Mouse (Mus musculus): ENCODE data around the gene Dars. TPM values are rescaled to one million over a fixed set of nuclear protein-coding genes. Genes with fewer than 3 reads are reported as not detected.
"Not testable (repeated sequence)": the region's sequence is repeated elsewhere in the genome, so short reads cannot be mapped to it uniquely, and the experiment has no call there.

Gene Dars
- polyA plus RNA-seq, 1 experiment: 7.6 TPM

DNA sequence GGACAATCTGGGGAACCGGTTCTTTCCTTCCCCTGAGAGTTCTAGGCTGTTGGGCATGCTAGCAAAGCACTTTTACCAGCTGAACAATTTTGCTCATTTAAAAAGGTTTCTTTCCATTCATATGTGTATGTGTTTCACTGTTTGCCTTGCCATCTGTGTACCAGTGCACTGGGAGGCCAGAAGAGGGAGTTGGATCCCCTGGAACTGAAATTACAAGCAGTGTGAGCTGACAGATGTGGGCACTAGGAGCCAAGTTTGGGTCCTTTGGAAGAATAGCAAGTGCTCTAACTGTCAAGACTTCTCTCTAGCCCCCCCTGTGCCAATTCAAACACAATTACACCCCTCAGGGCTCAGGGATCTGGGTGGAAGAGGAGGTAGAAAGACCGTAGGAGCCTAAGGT lies 92.4 kb downstream of the Dars start:
- TF ChIP-seq CTCF (IDR thresholded peaks at IDR 0.05; ENCODE audit: extremely low read depth, insufficient read depth, insufficient read length, insufficient replicate concordance) (no peak), POLR2A (IDR thresholded peaks at IDR 0.05; ENCODE audit: low read depth, low read length) (no peak)
- H3K27ac ChIP-seq (ENCODE audit: insufficient read depth, low read length): no peak overlapping the region
- WGBS: 89% methylated on average over 2 of the region's 2 CpGs

GRCm38 (mm10) chr1:128323026-128323643 lies 94.0 kb downstream of the Dars start:
- no peaks in the 10 kb centered on the region for H3K4me1 ChIP-seq (ENCODE audit: control insufficient read depth, insufficient read depth, insufficient read length)
- DNase-seq (ENCODE audit: low read depth in 1 of 2, low spot score in 2 of 2): no peak
- no peaks in the 10 kb centered on the region for H3K27me3 ChIP-seq (ENCODE audit: control insufficient read depth, insufficient read depth, low read length)
- no peaks in the 10 kb centered on the region for H3K36me3 ChIP-seq (ENCODE audit: control insufficient read depth, insufficient read depth, low read length)
- TF ChIP-seq CTCF (IDR thresholded peaks at IDR 0.05; ENCODE audit: extremely low read depth, insufficient read depth, insufficient read length, insufficient replicate concordance): no peak
- TF ChIP-seq POLR2A (IDR thresholded peaks at IDR 0.05; ENCODE audit: low read depth, low read length): no peak
- 65% methylated on average over 8 of the region's 8 CpGs for WGBS
- H3K4me3 ChIP-seq (ENCODE audit: extremely low read depth, insufficient read depth, insufficient read length): no peak overlapping the region
- H3K27ac ChIP-seq (ENCODE audit: insufficient read depth, low read length): no peak overlapping the region

More for the DNA sequence above, 92.4 kb downstream of the Dars start:
- no peak for DNase-seq (ENCODE audit: low read depth in 1 of 2, low spot score in 2 of 2)
- H3K4me1 ChIP-seq (ENCODE audit: control insufficient read depth, insufficient read depth, insufficient read length): no peaks in the 10 kb centered on the region
- H3K4me3 ChIP-seq (ENCODE audit: extremely low read depth, insufficient read depth, insufficient read length): no peak overlapping the region
- H3K36me3 ChIP-seq (ENCODE audit: control insufficient read depth, insufficient read depth, low read length): peaks cover 2% of the 10 kb centered on the region; the same call in 1 of the 2 replicates
- no peaks in the 10 kb centered on the region for H3K27me3 ChIP-seq (ENCODE audit: control insufficient read depth, insufficient read depth, low read length)

DNA sequence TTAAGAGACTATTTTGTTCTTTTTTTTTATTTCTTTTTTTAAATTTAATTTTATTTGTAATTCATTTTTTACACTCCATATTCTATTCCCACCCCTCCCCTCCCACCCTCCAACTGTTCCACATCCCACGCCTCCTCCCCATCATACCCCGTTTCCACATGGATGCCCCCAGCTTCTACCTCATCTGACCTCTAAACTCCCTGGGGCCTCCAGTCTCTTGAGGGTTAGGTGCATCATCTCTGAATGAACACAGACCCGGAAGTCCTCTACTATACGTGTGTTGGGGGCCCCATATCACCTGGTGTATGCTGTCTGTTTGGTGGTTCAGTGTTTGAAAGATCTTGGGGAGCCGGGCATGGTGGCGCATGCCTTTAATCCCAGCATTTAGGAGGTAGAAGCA lies 97.9 kb downstream of the Dars start:
- DNase-seq (ENCODE audit: low read depth in 1 of 2, low spot score in 2 of 2): not testable (repeated sequence)

GRCm38 (mm10) chr1:128314665-128315064 lies 102.5 kb downstream of the Dars start:
- no peak for TF ChIP-seq POLR2A (IDR thresholded peaks at IDR 0.05; ENCODE audit: low read depth, low read length)
- no peak for TF ChIP-seq CTCF (IDR thresholded peaks at IDR 0.05; ENCODE audit: extremely low read depth, insufficient read depth, insufficient read length, insufficient replicate concordance)
- H3K4me1 ChIP-seq (ENCODE audit: control insufficient read depth, insufficient read depth, insufficient read length): no peaks in the 10 kb centered on the region
- DNase-seq (ENCODE audit: low read depth in 1 of 2, low spot score in 2 of 2): no peak
- 14% methylated on average over 4 of the region's 4 CpGs for WGBS
- no peaks in the 10 kb centered on the region for H3K27me3 ChIP-seq (ENCODE audit: control insufficient read depth, insufficient read depth, low read length)
- no peak overlapping the region for H3K4me3 ChIP-seq (ENCODE audit: extremely low read depth, insufficient read depth, insufficient read length)
- H3K27ac ChIP-seq (ENCODE audit: insufficient read depth, low read length): no peak overlapping the region
- H3K36me3 ChIP-seq (ENCODE audit: control insufficient read depth, insufficient read depth, low read length): no peaks in the 10 kb centered on the region

More for the DNA sequence above, 97.9 kb downstream of the Dars start:
- H3K27me3 ChIP-seq (ENCODE audit: control insufficient read depth, insufficient read depth, low read length); H3K27ac ChIP-seq (ENCODE audit: insufficient read depth, low read length); H3K4me3 ChIP-seq (ENCODE audit: extremely low read depth, insufficient read depth, insufficient read length); H3K4me1 ChIP-seq (ENCODE audit: control insufficient read depth, insufficient read depth, insufficient read length); H3K36me3 ChIP-seq (ENCODE audit: control insufficient read depth, insufficient read depth, low read length): not testable (repeated sequence)
- WGBS: 47% methylated on average over 6 of the region's 6 CpGs

Other genes starting within 250 kb of the Dars start
- gene Ubxn4, start 173.4 kb downstream of the Dars start, polyA plus RNA-seq (2012; rRNA removed): 11.7 and 14.2 TPM in 2 replicates
- gene Lct, start 89.0 kb downstream of the Dars start, polyA plus RNA-seq (2012; rRNA removed): 0.05 and 0.06 TPM in 2 replicates
- 16.2 and 16.9 TPM in 2 replicates for gene Mcm6, start 57.7 kb downstream of the Dars start, polyA plus RNA-seq (2012; rRNA removed)
- gene Cxcr4, start 174.9 kb upstream of the Dars start, polyA plus RNA-seq (2012; rRNA removed): 288 and 315 TPM in 2 replicates